Mouse (Mus musculus) spleen, postnatal 36 days (tissue): ENCODE data around the gene Gm20683.

Experiments
- DNase-seq, 2 experiments: peaks; one replicate each; pipeline ENCODE4 v3.0.0; 2022; ENCODE audit warnings: low spot score in 2 of 2, mixed read lengths in 1 of 2

The Gm20683 gene

GRCm38 (mm10) chr17:25842509-25842908 is 946 bp upstream of the Gm20683 start:
- no peak for DNase-seq

- no peak for DNase-seq
Observed at GRCm38 (mm10) chr17:25840519-25840918, 1.0 kb downstream of the Gm20683 start.

GRCm38 (mm10) chr17:25839455-25840235 is 1.9 kb downstream of the Gm20683 start:
- DNase-seq, result no peak

- no peak for DNase-seq
Observed at GRCm38 (mm10) chr17:25838904-25839303, 2.7 kb downstream of the Gm20683 start.

- no peak for DNase-seq
Observed at GRCm38 (mm10) chr17:25837533-25837932, 4.0 kb downstream of the Gm20683 start.

GRCm38 (mm10) chr17:25837076-25837410 is 4.5 kb downstream of the Gm20683 start, which contains the start of gene Rhbdl1:
Gene Rhbdl1 (minus strand): TSS chr17:25837295.
- DNase-seq, result no peak

GRCm38 (mm10) chr17:25836397-25837075 is 5.0 kb downstream of the Gm20683 start:
- no peak for DNase-seq

GRCm38 (mm10) chr17:25835816-25836215 is 5.7 kb downstream of the Gm20683 start:
- no peak for DNase-seq

- no peak for DNase-seq
Observed at GRCm38 (mm10) chr17:25835301-25835700, 6.3 kb downstream of the Gm20683 start.

GRCm38 (mm10) chr17:25834595-25835222 is 6.9 kb downstream of the Gm20683 start:
- DNase-seq, result no peak

- DNase-seq, result no peak
Observed at GRCm38 (mm10) chr17:25833961-25834594, 7.5 kb downstream of the Gm20683 start.

GRCm38 (mm10) chr17:25833291-25833663 is 8.3 kb downstream of the Gm20683 start, which contains the start of gene Stub1:
Gene Stub1 (minus strand): TSS chr17:25833404.
- DNase-seq, result peak; percentile 71 to 76

GRCm38 (mm10) chr17:25832436-25833290 is 8.9 kb downstream of the Gm20683 start:
- DNase-seq, result peak; percentile 99

- no peak for DNase-seq
Observed at GRCm38 (mm10) chr17:25831451-25832281, 9.9 kb downstream of the Gm20683 start.

GRCm38 (mm10) chr17:25830806-25831431 is 10.6 kb downstream of the Gm20683 start:
- DNase-seq, result no peak

- DNase-seq, result no peak
Observed at GRCm38 (mm10) chr17:25830200-25830753, 11.3 kb downstream of the Gm20683 start.

GRCm38 (mm10) chr17:25829558-25830017 is 12.0 kb downstream of the Gm20683 start:
- no peak for DNase-seq

- peak; percentile 69 to 74 for DNase-seq
Observed at GRCm38 (mm10) chr17:25828712-25829557, 12.6 kb downstream of the Gm20683 start, which contains the start of gene Jmjd8. Gene Jmjd8 (plus strand): TSS chr17:25828867.
